Mouse (Mus musculus) gastrocnemius, postnatal 4 days (tissue): Measurements from ENCODE around the gene Gm20715. TPM values are rescaled to one million over a fixed set of nuclear protein-coding genes. Genes with fewer than 3 reads are reported as not detected.
"Not testable (repeated sequence)": the region's sequence is repeated elsewhere in the genome, so short reads cannot be mapped to it uniquely, and the experiment has no call there.

ENCODE experiments used
- DNase-seq, 2 experiments: peaks; one replicate each; pipeline ENCODE4 v3.0.0; 2021 to 2022; ENCODE audit warnings: low spot score in 2 of 2, mixed read lengths in 2 of 2
- total RNA-seq, 2 experiments: library from RNA; stranded (reverse); gene quantifications; 2 replicates each; pipeline ENCODE4 v1.2.3; 2021

The Gm20715 gene
- total RNA-seq, 2 experiments from 2014 or later = not detected

DNA sequence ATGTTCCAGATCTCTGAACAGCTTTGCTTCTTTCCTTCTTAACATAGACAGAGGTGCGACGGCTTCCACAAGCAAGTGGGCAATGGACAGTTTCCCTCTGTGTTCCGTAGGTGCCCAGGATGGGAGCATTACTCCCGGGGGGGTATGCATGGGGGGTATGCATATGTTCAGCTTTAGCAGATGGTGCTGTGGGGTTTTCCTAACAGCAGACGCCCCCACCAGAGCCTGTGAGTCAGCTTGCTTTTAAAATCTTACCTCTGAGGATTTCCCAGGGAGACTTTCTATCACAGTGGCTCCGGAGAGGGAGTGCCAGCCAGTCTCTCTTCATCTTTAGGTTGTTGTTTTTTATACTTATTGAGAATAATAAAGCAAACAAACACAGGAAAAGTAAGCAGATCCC, 9.8 kb downstream of the Gm20715 start:
- no peak for DNase-seq

DNA sequence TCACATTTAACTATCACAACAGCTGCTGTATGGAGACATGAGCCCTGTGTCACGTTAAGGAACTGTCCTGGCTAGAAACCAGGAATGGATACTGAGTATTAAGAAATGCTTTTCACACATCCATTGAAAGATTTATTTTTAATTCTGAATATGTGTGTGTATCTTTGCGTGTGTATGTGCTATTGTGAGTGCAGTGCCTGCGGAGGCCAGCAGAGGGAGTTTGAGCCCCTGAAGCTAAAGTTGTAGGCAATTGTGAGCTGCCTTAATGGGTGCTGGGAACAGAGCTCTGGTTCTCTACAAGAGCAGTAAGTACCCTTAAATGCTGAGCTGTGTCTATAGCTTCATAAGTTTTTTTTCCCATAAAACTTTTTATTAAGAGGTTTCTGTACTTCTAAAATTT, 19.3 kb downstream of the Gm20715 start:
- DNase-seq = no peak

DNA sequence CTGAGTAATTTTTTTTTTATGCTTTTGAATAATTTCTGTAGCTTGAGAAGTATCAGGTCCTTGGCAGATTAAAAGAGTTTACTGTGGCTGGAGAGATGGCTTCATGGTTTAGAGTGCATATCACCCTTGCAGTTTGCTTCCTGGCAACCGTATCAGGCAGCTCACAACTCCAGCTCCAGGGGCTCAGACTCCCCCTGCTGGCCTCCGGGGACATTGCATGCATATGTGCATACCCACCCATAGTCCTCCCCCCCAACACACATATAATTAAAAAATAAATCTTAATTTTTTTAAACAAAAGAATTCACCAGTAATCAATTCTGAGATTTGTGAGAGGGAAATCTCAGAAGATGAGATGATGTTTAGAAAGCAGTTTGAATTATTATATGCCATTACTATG, 20.3 kb downstream of the Gm20715 start:
- DNase-seq = no peak

DNA sequence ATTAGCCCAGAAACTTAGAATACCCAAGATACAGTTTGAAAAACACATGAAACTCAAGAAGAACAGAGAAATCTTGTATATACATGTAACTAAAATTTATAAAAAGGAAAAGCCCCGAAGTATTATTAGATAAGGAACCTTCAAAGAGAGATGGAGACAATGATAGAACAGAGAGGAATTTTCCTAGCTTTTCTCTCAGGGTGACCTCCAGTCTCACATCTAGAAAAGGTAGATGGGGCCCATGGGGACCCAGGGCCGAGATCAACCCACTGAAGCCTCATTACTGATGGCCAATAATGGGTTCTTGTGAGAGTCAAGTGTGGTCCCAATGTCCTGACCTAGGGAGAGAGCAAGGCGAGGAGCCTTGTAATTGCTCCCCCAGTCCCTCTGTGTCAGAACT, 28.3 kb downstream of the Gm20715 start, which contains the start of gene Olfr1344:
Olfr1344 (plus strand) TSS at position 301 of the 400 bp plus-strand sequence.
- no peak for DNase-seq

DNA sequence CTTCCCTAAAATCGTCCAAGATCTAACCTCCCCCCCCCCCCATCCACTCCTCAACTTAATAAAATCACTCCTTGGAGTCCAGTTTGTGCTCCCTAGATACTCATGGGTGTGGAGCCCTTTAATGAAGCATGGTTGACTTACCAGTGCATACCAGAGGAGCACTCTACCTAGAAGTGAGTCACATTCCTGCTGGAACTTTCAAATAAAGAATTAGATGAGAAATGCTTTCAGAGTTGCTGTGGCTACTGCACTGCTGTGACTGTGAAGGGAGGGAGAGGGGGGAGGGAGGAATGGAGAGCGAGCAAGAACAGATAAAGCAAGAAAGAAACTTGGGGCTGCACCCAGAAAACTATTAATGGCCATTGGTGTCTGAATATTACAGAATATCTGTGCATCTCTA, 31.1 kb downstream of the Gm20715 start:
- no peak for DNase-seq

DNA sequence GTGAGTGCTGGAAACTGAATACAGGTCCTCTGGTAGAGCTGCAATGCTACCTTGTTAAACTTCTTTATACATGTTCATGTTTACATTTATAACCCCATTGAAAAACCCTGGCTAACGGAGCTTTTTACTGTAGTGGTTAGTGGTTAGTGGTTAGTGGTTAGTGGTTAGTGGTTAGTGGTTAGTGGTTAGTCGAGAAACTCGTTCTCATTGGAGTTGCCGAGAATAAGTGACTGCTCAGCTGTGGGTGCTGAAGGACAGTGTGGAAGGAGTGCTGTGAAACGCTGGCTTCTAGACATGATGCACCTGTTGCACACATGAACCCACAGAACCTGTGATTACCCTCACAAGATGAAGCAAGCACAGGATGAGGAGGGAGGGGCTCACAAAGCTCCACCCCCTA, 37.7 kb downstream of the Gm20715 start:
- DNase-seq = no peak

DNA sequence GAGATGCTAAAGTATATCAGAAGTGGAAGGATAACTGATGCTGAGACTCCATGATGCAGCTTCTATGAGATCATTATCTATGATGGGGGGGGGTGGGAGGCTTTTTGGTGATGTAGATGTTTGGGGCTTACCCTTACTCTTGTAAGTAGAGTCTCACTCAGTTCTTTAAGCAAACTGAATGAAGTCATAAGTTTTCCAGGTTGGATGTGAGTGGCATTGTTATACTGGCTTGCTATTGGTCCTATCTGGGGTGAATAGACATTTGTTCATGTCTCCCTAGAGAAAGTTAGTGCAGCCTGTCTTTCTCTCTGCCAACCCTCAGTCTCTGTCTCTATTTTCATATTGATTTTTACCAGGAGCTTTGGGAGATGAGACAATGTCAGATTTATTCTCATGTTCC, 45.8 kb downstream of the Gm20715 start, which contains the start of gene Olfr1336:
Olfr1336 (plus strand) TSS at position 301 of the 400 bp plus-strand sequence.
- DNase-seq = no peak

DNA sequence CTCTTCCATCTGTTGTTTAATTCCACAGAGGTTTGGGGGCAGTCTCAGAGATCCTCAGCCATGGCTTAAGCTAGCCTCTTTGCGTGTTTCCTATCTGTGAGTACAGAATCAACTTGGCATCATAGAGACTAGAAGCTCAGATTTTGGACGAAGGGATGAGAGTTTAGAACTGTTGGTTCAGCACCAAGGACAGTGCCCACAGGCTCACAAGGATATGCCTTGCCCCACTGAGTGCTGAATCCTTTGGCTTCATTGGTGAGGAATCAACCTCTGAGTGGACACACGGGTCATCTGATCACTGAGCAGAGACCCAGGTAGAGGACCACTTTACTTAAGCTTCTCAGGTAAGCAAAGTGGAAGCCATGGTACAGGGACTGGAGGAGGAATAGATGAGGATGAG, 46.3 kb downstream of the Gm20715 start:
- no peak for DNase-seq

DNA sequence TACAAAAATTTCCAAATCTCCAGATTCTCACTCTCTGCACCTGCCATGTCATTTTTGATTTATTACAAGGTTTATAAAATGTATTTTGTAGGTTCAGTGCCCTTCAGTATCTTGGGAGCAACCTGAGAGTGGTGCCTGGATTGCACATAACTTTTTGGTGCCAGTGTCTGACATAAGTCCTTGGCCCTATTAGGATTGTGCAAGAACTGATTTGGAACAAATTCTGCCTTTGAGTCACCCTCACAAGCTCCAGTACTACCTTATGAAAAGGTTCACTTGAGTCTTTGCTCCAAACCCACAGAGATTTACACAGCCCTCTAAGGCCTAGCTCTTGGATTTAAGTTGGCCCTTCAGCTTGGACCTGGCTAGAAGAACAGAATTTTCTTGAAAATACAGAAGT, 56.9 kb downstream of the Gm20715 start, which contains the start of gene Olfr1346:
Olfr1346 (plus strand) TSS at position 151 of the 400 bp plus-strand sequence.
- DNase-seq = no peak

DNA sequence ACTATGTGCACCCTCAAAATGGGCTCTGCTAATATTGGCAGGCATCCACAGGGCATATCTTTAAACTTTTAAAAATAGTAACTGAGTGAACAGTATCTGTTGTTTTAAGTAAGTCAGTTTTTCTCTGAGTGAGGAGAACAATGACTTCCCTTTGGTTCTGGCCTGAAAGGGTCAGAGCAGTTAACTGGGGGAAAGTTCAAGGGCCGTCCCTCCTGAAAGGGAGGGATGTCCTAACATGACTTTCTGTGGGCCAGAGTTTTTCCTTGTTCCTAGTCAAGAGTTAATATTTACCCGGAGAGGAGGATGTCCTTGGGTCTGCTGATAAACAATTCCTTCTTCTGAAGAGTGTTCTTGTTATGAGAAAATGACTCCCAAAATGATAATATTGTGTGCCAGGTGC, 67.6 kb downstream of the Gm20715 start:
- not testable (repeated sequence) for DNase-seq

DNA sequence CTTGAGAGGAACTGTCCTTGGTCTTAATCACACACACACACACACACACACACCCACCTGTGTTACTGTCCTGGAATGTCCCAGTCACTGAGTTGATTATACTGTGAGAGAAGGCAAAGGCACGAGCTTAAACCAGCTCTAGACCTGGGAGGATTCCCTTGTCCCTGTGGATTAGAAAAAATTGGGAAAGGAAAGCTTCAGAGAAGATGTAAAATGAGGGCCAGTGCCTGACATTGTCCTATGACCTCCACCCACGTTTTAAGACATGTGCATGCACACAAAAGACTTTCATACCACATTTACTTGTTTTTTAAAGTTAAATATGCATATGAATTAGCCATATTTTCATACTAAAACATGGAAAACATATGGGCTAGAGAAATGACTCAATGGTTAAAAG, 76.8 kb downstream of the Gm20715 start, which contains the start of gene Olfr5:
Olfr5 (minus strand) TSS at position 101 of the 400 bp plus-strand sequence.
- DNase-seq = no peak

Other genes starting within 250 kb of the Gm20715 start
- 10 to 100 TPM; 11.8 to 12.5 TPM for gene Zfp444, start 238.1 kb upstream of the Gm20715 start, total RNA-seq
- gene Galp, start 213.2 kb upstream of the Gm20715 start, total RNA-seq = not detected
- not detected for gene Zscan5b, start 188.0 kb upstream of the Gm20715 start, total RNA-seq
- not detected for gene Epp13, start 157.6 kb upstream of the Gm20715 start, total RNA-seq
- gene Zfp667, start 123.7 kb upstream of the Gm20715 start, total RNA-seq = 1 to 10 TPM; 5.2 to 5.9 TPM
- gene Zfp583, start 79.0 kb upstream of the Gm20715 start, total RNA-seq = 1 to 10 TPM; 1.2 to 1.9 TPM
- under 1 TPM; 0.37 to 0.47 TPM for gene Gm3854, start 66.5 kb upstream of the Gm20715 start, total RNA-seq
- 1 to 10 TPM; 1.8 to 2.0 TPM for gene Zfp78, start 47.0 kb upstream of the Gm20715 start, total RNA-seq
- 1 to 10 TPM; 7.1 to 7.5 TPM for gene Zfp28, start 27.0 kb upstream of the Gm20715 start, total RNA-seq
- gene Smim17, start 11.6 kb upstream of the Gm20715 start, total RNA-seq = under 1 TPM in 1 of 2 experiments, not detected in 1; 0.44 TPM
- gene Olfr1344, start 28.4 kb downstream of the Gm20715 start, total RNA-seq = not detected
- gene Olfr1336, start 45.9 kb downstream of the Gm20715 start, total RNA-seq = not detected
- not detected for gene Olfr1346, start 56.8 kb downstream of the Gm20715 start, total RNA-seq
- not detected for gene Olfr5, start 76.7 kb downstream of the Gm20715 start, total RNA-seq
- gene Olfr1347, start 89.5 kb downstream of the Gm20715 start, total RNA-seq = not detected
- gene Olfr1348, start 98.5 kb downstream of the Gm20715 start, total RNA-seq = not detected
- not detected for gene Olfr1349, start 112.7 kb downstream of the Gm20715 start, total RNA-seq
- gene Olfr1350, start 154.6 kb downstream of the Gm20715 start, total RNA-seq = not detected